Mouse (Mus musculus) hindbrain, embryonic 14.5 days (tissue): ENCODE results near the gene Cpsf2. TPM values are rescaled to one million over a fixed set of nuclear protein-coding genes. Genes with fewer than 3 reads are reported as not detected.

Experiments
- ATAC-seq: fragments of 200-750 bp; cut with Nextera tagmentation; 2 replicates; pipeline ENCODE4 v1.8.0; 2017; ENCODE audit warnings: moderate number of reproducible peaks, mild to moderate bottlenecking, moderate TSS enrichment, moderate library complexity; ENCODE audit not compliant: low FRiP score
- DNase-seq: peaks from one replicate; pipeline ENCODE4 v3.0.0-alpha.2; 2015; ENCODE audit warnings: low spot score
- H3K27ac ChIP-seq: fragments of 300-500 bp; sonication (generic); 2 replicates; pipeline ENCODE4 v1.5.1; 2014; ENCODE audit warnings: mild to moderate bottlenecking, moderate library complexity
- H3K27me3 ChIP-seq: fragments of 300-500 bp; sonication (generic); 2 replicates; pipeline ENCODE4 v1.6.1; 2014; ENCODE audit warnings: mild to moderate bottlenecking, low read length, mixed read lengths; ENCODE audit not compliant: control insufficient read depth, insufficient read depth
- H3K36me3 ChIP-seq: fragments of 300-500 bp; sonication (generic); replicated peaks from 2 replicates; pipeline ENCODE4 v1.6.1; 2014; ENCODE audit not compliant: control insufficient read depth, insufficient read depth
- H3K4me1 ChIP-seq: fragments of 300-500 bp; sonication (generic); replicated peaks from 2 replicates; pipeline ENCODE4 v1.6.1; 2014; ENCODE audit warnings: antibody characterized with exemption, low read length, mixed read lengths; ENCODE audit not compliant: control insufficient read depth, insufficient read depth
- H3K4me2 ChIP-seq: fragments of 300-500 bp; sonication (generic); replicated peaks from 2 replicates; pipeline ENCODE4 v1.6.1; 2014; ENCODE audit warnings: mild to moderate bottlenecking, moderate library complexity
- H3K4me3 ChIP-seq: fragments of 300-500 bp; sonication (generic); replicated peaks from 2 replicates; pipeline ENCODE4 v1.5.1; 2014; ENCODE audit warnings: mild to moderate bottlenecking, low read length
- H3K9ac ChIP-seq: fragments of 300-500 bp; sonication (generic); 2 replicates; pipeline ENCODE4 v1.6.1; 2014
- H3K9me3 ChIP-seq: fragments of 300-500 bp; sonication (generic); 2 replicates; pipeline ENCODE4 v1.6.1; 2016; ENCODE audit warnings: low read length; ENCODE audit not compliant: control insufficient read depth
- WGBS: fragments of 180-500 bp; shearing (Covaris S2); extraction: QIAGEN DNeasy Blood & Tissue Kit; methylation state at CpG from one replicate; pipeline ENCODE4 v1.1.7; 2014; 5-methylcytosine and 5-hydroxymethylcytosine counted together
- polyA plus RNA-seq: library from polyadenylated mRNA; unstranded; fragments of >200 nt; fragmentation: Nextera tagmentation; extraction: Ambion mirVana; gene quantifications from 2 replicates; pipeline ENCODE4 v1.2.1, GENCODE M21; 2014

Cpsf2 gene
- polyA plus RNA-seq, 1 experiment from 2014 or later, result 32.6 TPM

DNA sequence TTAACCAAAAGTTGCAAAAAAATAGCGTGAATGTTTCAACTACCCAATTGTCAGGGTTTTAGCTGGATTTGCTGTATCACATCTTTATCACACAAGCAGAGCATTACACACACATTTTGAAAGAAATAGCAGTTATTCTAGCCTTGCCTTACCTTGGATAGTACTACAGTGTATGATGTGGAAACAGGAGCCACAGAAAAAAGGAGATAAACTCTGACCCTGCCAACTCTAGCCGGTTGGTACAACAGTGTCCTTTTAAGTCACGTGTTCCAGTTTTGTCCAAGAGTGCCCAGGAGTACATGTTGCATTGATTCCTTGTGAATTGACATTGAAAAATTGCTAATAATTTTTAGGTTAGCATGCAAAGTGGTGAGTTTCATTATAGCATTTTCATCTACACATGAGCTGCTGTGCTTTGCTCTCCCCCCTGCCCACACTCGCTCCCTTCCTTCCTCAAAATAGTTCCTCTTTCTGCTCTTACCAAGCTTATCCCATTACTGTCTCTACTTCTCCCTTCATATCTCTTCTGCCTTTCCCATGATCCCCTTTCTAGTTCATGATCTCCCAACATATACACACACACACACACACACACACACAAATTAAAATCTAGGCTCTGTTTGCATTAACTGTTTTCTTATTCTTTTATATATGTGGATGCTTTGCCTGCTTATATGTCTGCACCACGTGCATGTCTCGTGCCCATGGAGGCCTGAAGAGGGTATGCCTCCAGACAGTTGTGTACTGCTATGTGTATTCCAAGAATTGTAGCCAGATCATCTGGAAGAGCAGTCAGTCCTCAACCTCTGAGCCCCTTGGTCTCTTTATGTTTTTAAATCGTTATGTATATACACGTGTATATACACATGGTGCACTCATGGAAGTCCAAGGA is 19.0 kb downstream of the Cpsf2 start:
- Histone ChIP-seq H3K36me3 (peaks cover 76% of the 10 kb centered on the region), H3K27ac (no peak overlapping the region), H3K4me1 (no peaks in the 10 kb centered on the region), H3K4me3 (no peak overlapping the region), H3K9ac (no peak overlapping the region), H3K9me3 (no peaks in the 10 kb centered on the region), H3K4me2 (no peak overlapping the region), H3K27me3 (no peaks in the 10 kb centered on the region)
- WGBS, result 96% methylated on average over 8 of the region's 8 CpGs
- ATAC-seq, result no peak
- DNase-seq, result no peak

DNA sequence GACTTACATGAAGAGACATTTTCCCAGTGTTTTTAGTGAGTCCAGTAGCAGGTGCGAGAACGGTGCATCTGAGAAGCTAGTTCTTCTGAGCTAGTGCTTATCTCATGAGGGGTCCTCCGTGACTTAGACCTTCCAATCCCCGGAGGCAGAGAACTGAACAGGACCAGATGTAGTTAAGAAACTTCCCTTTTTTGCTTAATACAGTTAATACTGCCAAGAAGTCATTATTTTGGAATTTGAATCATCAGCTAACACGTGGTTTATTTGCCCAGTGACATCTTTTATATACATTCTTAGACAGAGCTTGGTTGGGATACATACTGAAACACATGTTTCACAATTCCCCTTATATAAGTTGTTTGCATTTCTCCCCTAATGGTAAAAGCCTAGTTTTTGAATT is 23.1 kb downstream of the Cpsf2 start:
- ATAC-seq, result no peak
- H3K36me3 ChIP-seq, result peaks cover 88% of the 10 kb centered on the region
- WGBS, result 96% methylated on average over 5 of the region's 5 CpGs
- DNase-seq, result no peak
- no peaks in the 10 kb centered on the region for H3K9me3 ChIP-seq
- H3K9ac ChIP-seq, result no peak overlapping the region
- no peak overlapping the region for H3K4me2 ChIP-seq
- H3K4me1 ChIP-seq, result no peaks in the 10 kb centered on the region
- no peak overlapping the region for H3K4me3 ChIP-seq
- H3K27ac ChIP-seq, result no peak overlapping the region
- H3K27me3 ChIP-seq, result no peaks in the 10 kb centered on the region

DNA sequence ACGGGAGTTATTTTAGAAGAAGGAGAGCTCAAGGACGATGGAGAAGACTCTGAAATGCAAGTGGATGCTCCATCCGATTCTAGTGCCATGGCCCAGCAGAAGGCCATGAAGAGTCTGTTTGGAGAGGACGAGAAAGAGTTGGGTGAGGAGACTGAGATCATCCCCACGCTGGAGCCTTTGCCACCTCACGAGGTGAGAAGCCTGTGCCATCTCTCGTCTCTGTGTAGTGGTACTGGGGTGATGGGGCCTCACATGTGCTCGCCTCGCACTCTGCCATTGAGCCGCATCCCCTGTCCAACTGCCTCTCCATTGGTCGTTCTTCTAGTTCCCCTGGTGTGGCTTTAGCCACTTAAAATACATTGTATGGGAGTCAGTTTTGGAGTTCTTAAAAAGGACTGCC is 25.0 kb downstream of the Cpsf2 start:
- no peak for DNase-seq
- 94% methylated on average over 11 of the region's 11 CpGs for WGBS
- Histone ChIP-seq H3K4me2 (no peak overlapping the region), H3K4me3 (no peak overlapping the region), H3K27me3 (no peaks in the 10 kb centered on the region), H3K9me3 (no peaks in the 10 kb centered on the region), H3K27ac (no peak overlapping the region), H3K4me1 (no peaks in the 10 kb centered on the region), H3K36me3 (peaks cover 94% of the 10 kb centered on the region), H3K9ac (no peak overlapping the region)
- ATAC-seq, result no peak

DNA sequence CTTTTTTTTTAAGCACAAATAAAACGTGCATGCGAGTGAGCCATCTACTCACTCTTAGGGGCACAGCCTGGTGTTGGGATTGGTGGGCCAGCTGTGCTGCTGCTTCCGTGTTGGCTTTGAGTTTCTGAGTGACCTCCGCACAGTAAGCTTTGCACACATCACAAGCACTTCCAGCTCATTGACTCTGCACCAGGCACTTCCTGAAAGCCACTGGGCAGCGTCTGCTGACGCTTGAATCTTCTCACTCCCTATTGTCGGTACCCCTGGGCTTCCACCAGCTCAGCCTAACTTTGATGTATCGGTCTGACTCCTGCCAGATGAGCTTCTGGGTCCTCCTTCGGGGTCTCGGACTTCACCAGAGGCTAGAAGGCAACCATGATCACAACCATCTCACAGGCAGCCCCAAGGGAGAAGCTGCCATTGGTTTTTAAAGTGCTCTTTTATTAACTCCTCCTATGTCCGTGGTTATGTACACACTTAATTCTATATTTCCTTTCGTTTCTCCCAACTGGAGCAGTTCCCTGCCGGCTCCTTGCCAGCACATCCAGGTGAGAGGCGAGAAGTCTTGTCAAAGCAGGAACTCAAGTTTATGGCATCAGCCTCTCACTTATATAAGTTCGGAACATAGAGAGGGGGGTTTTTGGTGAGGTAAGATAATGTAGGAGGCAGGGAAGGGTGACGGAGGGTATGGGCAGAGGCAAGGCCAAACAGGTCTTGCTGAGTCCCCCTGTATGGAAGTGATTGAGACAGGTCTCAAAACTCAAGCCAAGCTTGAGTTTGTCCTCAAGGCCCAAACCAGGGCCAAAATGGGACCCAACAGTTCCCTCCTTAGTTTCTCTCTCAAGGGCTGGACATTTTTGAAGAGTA is 32.6 kb downstream of the Cpsf2 start:
- no peak overlapping the region for H3K4me2 ChIP-seq
- H3K4me1 ChIP-seq, result no peaks in the 10 kb centered on the region
- H3K36me3 ChIP-seq, result peaks cover 24% of the 10 kb centered on the region
- H3K27me3 ChIP-seq, result no peaks in the 10 kb centered on the region
- H3K9me3 ChIP-seq, result no peaks in the 10 kb centered on the region
- no peak overlapping the region for H3K27ac ChIP-seq
- H3K4me3 ChIP-seq, result no peak overlapping the region
- ATAC-seq (no peak; the same call in 1 of the 2 replicates), DNase-seq (no peak)
- no peak overlapping the region for H3K9ac ChIP-seq
- WGBS, result 89% methylated on average over 16 of the region's 16 CpGs

DNA sequence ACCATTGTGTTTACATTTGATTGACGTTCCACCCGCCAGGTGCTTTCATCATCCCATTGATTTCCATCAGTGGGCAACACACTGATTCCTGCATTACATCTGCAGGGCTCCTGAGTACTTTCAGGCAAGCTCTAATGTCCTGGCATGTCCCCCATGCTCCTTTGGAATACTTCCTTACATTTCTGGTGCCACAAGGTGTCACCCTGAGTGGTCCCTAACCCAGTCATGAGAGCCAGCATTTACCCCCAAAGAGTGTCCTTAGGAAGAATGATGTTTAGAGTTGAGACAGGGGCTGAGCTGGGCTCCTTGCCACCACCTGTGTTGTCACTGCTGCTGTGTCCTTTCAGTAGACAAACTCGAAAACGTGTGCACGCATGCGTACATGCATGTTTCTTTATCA is 33.8 kb downstream of the Cpsf2 start:
- no peak overlapping the region for H3K9ac ChIP-seq
- no peak for DNase-seq
- H3K4me1 ChIP-seq, result no peaks in the 10 kb centered on the region
- 94% methylated on average over 6 of the region's 6 CpGs for WGBS
- no peaks in the 10 kb centered on the region for H3K9me3 ChIP-seq
- H3K4me3 ChIP-seq, result no peak overlapping the region
- H3K36me3 ChIP-seq, result peaks cover 12% of the 10 kb centered on the region; the same call in 1 of the 2 replicates
- ATAC-seq, result no peak
- H3K27ac ChIP-seq, result no peak overlapping the region
- H3K27me3 ChIP-seq, result no peaks in the 10 kb centered on the region
- no peak overlapping the region for H3K4me2 ChIP-seq

DNA sequence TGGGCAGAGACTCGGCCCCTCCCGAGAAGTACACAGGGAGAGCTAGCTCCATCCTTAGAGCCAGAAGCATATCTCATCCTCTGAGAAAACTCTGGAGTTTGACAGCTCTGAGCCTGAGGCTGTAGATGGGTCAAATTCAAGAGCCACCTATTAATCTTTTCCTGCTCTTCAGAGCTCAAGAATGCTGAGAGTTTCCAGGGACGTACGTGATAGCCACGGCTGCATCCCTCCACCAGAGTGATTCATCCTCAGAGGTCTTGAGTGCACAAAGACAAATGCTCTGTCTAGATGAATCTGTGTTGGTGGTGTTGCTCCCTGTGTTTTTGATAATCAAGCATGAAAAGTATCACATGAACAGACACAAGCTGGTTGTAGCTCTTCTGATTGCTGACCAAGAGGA is 38.6 kb downstream of the Cpsf2 start:
- no peak overlapping the region for H3K27ac ChIP-seq
- DNase-seq, result no peak
- H3K4me2 ChIP-seq, result no peak overlapping the region
- no peak overlapping the region for H3K4me3 ChIP-seq
- H3K36me3 ChIP-seq, result no peaks in the 10 kb centered on the region
- no peak overlapping the region for H3K9ac ChIP-seq
- H3K9me3 ChIP-seq, result no peaks in the 10 kb centered on the region
- no peaks in the 10 kb centered on the region for H3K27me3 ChIP-seq
- no peak for ATAC-seq
- WGBS, result 84% methylated on average over 5 of the region's 5 CpGs
- no peaks in the 10 kb centered on the region for H3K4me1 ChIP-seq

DNA sequence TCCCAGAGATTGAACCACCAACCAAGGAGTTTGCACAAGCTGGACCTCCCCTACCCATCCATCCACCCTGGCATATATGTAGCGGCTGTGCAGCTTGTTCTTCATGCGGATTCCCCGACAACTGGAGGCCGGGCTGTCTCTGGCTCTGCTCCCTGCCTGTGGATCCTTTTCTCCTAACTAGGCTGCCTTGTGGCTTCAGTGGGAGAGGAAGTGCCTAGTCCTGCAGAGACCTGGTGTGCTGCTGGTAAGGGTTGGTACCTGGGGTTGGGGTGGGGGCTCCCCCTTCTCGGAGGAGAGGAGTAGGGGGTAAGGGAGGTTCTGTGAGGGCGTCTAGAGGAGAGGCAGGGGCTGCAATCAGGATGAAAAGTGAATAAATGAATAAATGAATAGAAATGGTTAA is 39.3 kb downstream of the Cpsf2 start:
- Histone ChIP-seq H3K27me3 (no peaks in the 10 kb centered on the region), H3K4me1 (no peaks in the 10 kb centered on the region), H3K27ac (no peak overlapping the region), H3K9ac (no peak overlapping the region), H3K36me3 (no peaks in the 10 kb centered on the region), H3K4me2 (no peak overlapping the region), H3K4me3 (no peak overlapping the region), H3K9me3 (no peaks in the 10 kb centered on the region)
- ATAC-seq (no peak), DNase-seq (no peak)
- WGBS, result 89% methylated on average over 6 of the region's 6 CpGs

DNA sequence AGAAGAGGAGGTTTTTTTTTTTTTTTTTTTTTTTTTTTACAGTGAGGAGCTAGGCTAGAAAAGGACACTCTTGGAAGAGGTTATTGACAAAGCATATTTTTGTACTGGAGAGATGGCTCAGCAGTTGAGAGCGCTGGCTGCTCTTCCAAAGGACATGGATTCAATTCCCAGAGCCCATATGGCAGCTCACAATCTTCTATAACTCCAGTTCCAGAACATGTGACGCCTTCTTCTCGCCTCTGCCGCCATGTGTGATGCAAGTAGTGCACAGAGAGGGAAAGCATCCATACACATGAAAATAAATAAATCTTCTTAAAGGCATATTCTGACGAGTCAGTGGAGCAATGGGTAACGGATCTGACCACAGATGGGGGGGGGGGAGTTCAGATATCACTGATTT is 46.1 kb downstream of the Cpsf2 start:
- ATAC-seq, result no peak
- Histone ChIP-seq H3K27me3 (no peaks in the 10 kb centered on the region), H3K9ac (no peak overlapping the region), H3K36me3 (no peaks in the 10 kb centered on the region), H3K27ac (no peak overlapping the region), H3K4me2 (no peak overlapping the region), H3K9me3 (no peaks in the 10 kb centered on the region), H3K4me3 (no peak overlapping the region), H3K4me1 (no peaks in the 10 kb centered on the region)
- no peak for DNase-seq
- 93% methylated on average over 6 of the region's 6 CpGs for WGBS

DNA sequence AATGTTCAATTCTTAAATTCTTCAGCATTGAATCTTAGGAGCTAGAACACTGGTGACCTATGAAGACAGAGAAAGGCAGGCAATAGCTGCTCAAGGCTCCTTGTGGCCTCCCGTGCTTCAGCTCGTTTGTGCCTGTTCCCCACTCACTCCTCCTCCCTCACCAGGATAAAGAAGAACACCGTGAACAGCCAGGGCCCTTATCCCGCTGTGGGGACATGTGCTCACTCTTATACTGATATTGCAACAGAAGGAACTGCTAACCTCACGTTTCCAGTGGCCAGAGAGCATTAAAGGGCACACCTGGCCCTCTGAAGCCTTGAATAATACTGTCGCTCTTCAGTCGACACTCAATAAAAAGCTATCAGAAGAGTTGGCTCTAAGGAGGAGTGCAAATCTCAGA is 53.4 kb downstream of the Cpsf2 start:
- H3K27me3 ChIP-seq, result no peaks in the 10 kb centered on the region
- no peak overlapping the region for H3K4me3 ChIP-seq
- no peaks in the 10 kb centered on the region for H3K9me3 ChIP-seq
- H3K27ac ChIP-seq, result no peak overlapping the region
- no peaks in the 10 kb centered on the region for H3K4me1 ChIP-seq
- H3K4me2 ChIP-seq, result no peak overlapping the region
- H3K36me3 ChIP-seq, result no peaks in the 10 kb centered on the region
- no peak for DNase-seq
- 69% methylated on average over 7 of the region's 7 CpGs for WGBS
- no peak for ATAC-seq
- H3K9ac ChIP-seq, result no peak overlapping the region
